10 mouse cellular contexts compared by ENCODE assay signal in the genomic region with DNA sequence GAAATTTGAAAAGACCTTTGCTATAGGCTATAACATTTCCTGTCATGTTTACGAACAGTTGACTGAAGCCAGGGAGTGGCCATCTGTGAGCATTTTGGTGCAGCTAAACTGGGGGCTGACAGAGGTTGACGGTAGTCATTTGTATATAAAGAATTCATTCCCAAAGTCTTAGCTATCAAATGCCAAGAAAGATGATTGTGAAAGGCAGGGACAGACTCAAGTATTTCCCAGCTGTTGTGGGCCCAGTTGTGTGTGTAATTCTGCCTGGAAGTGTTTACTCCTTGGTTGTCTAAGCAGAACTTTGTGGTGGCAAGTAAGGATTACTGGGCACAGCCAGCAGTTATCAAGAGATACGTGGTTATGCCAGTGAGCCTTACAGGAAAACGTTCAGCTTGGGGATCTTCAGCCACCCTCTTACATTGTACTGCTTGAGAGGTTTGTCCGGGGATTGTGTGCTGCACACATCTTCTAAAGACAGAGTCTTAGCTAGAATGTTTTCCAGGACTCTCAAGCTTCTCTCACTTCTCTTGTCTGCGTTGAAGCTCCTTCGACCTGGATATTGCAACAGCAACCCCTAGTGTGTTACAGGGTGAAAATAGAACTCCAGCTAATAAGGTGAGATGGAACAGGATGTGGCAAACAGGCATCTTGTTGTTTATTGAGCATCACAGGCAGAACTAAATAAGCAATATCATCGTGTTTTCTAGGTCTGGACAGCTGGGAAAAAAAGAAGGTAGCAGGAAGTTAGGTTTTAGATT.
A peak's percentile ranks its signal among the peaks of the same experiment; 100 is the strongest.
DNase-seq lines count a peak whose midpoint lies in the region; ATAC-seq and TF ChIP-seq lines count a peak whose summit lies in the region.
"Had no signal": no experiment of that assay in that cellular context is flagged by ENCODE, and none has a peak within 500 bp of the region (broad histone marks: within the 10 kb centered on the region; RNA-seq: fewer than 3 reads in every experiment).

No protein-coding gene starts in this region.

- H3K4me3 ChIP-seq in forebrain, postnatal 0 days (ENCODE audit: low read depth, low read length): no peak overlapping the region
- no peak overlapping the region for H3K4me3 ChIP-seq in forebrain, embryonic 14.5 days (ENCODE audit: low read depth, low read length)
- no peak overlapping the region for H3K4me3 ChIP-seq in liver, postnatal 0 days (ENCODE audit: low read depth, low read length)
- no peak overlapping the region for H3K4me3 ChIP-seq in liver, embryonic 12.5 days
- H3K4me3 ChIP-seq in MEL (ENCODE audit: control insufficient read depth in 1 of 2, insufficient read depth in 1 of 2, low read depth in 2 of 2, low read length in 2 of 2): no peak overlapping the region

- H3K4me2 ChIP-seq in forebrain, postnatal 0 days (ENCODE audit: low read depth): no peak overlapping the region
- H3K4me2 ChIP-seq in forebrain, embryonic 14.5 days (ENCODE audit: low read length): no peak overlapping the region
- no peak overlapping the region for H3K4me2 ChIP-seq in liver, postnatal 0 days (ENCODE audit: low read depth, low read length)
- no peak overlapping the region for H3K4me2 ChIP-seq in liver, embryonic 12.5 days

- TF ChIP-seq CTCF in forebrain, postnatal 0 days (IDR thresholded peaks at IDR 0.05; ENCODE audit: low read depth): peak; percentile 23; the same call in 1 of the 2 replicates
- peak; percentile 39 for TF ChIP-seq CTCF in liver, postnatal 0 days (IDR thresholded peaks at IDR 0.05; ENCODE audit: low read depth)
- TF ChIP-seq CTCF in MEL (IDR thresholded peaks at IDR 0.05 in 2 of 3, conservative IDR thresholded peaks at IDR 0.05 in 1 of 3; ENCODE audit: control insufficient read depth in 1 of 3, insufficient read depth in 1 of 3, low read depth in 2 of 3, low read length in 3 of 3, poor library complexity in 1 of 3, severe bottlenecking in 1 of 3): peak in 1 of 3 experiments; percentile 27; a peak in 2 of 6 replicates

- TF ChIP-seq RAD21 in MEL (IDR thresholded peaks at IDR 0.05; ENCODE audit: low read depth, low read length): peak; percentile 47

- no peaks in the 10 kb centered on the region for H3K9me3 ChIP-seq in forebrain, postnatal 0 days (ENCODE audit: low read length)
- H3K9me3 ChIP-seq in forebrain, embryonic 14.5 days (replicated peaks; ENCODE audit: control insufficient read depth, low read length): no peaks in the 10 kb centered on the region
- no peaks in the 10 kb centered on the region for H3K9me3 ChIP-seq in liver, postnatal 0 days (ENCODE audit: low read length)
- H3K9me3 ChIP-seq in liver, embryonic 12.5 days (replicated peaks): no peaks in the 10 kb centered on the region
- no peaks in the 10 kb centered on the region for H3K9me3 ChIP-seq in MEL (replicated peaks; ENCODE audit: insufficient read depth, low read length)

- no peak for TF ChIP-seq EP300 in liver, postnatal 0 days (IDR thresholded peaks at IDR 0.05; ENCODE audit: low read depth)
- no peak for TF ChIP-seq EP300 in MEL (IDR thresholded peaks at IDR 0.05; ENCODE audit: low read depth in 1 of 2, low read length in 2 of 2)

- no peaks in the 10 kb centered on the region for H3K27me3 ChIP-seq in forebrain, postnatal 0 days (ENCODE audit: insufficient read depth, low read length)
- no peaks in the 10 kb centered on the region for H3K27me3 ChIP-seq in forebrain, embryonic 14.5 days (replicated peaks; ENCODE audit: control insufficient read depth, insufficient read depth, low read length)
- no peaks in the 10 kb centered on the region for H3K27me3 ChIP-seq in liver, postnatal 0 days (ENCODE audit: insufficient read depth, low read length)
- no peaks in the 10 kb centered on the region for H3K27me3 ChIP-seq in liver, embryonic 12.5 days (replicated peaks)
- H3K27me3 ChIP-seq in MEL (ENCODE audit: control insufficient read depth in 1 of 2, insufficient read depth in 2 of 2, low read length in 2 of 2): no peaks in the 10 kb centered on the region

- H3K27ac ChIP-seq in forebrain, postnatal 0 days (ENCODE audit: low read depth, low read length): no peak overlapping the region
- H3K27ac ChIP-seq in forebrain, embryonic 14.5 days (ENCODE audit: low read depth, low read length): no peak overlapping the region
- H3K27ac ChIP-seq in liver, postnatal 0 days (ENCODE audit: low read depth): no peak overlapping the region
- no peak overlapping the region for H3K27ac ChIP-seq in liver, embryonic 12.5 days
- H3K27ac ChIP-seq in MEL (ENCODE audit: control insufficient read depth, low read depth, low read length): no peak overlapping the region

- no peak for DNase-seq in forebrain, postnatal 0 days
- no peak for DNase-seq in forebrain, embryonic 14.5 days (ENCODE audit: low spot score)
- no peak for DNase-seq in liver, postnatal 0 days
- no peak for DNase-seq in MEL (ENCODE audit: low read depth, low spot score)
- DNase-seq in cerebellum, postnatal 14 days: no peak
- no peak for DNase-seq in urinary bladder, postnatal 25 days (ENCODE audit: low spot score)
- DNase-seq: B cell, adult 2 months; cerebellum, postnatal 25 days had no signal

- no peaks in the 10 kb centered on the region for H3K36me3 ChIP-seq in forebrain, postnatal 0 days (ENCODE audit: insufficient read depth)
- H3K36me3 ChIP-seq in forebrain, embryonic 14.5 days (ENCODE audit: control insufficient read depth, insufficient read depth, low read length): no peaks in the 10 kb centered on the region
- no peaks in the 10 kb centered on the region for H3K36me3 ChIP-seq in liver, postnatal 0 days (replicated peaks; ENCODE audit: insufficient read depth, low read length)
- H3K36me3 ChIP-seq in liver, embryonic 12.5 days: no peaks in the 10 kb centered on the region
- peaks cover 0 to 2% of the 10 kb centered on the region in 2 experiments; a peak in 1 of 4 replicates for H3K36me3 ChIP-seq in MEL (ENCODE audit: control insufficient read depth in 1 of 2, insufficient read depth in 2 of 2, low read length in 2 of 2)

- no peaks in the 10 kb centered on the region for H3K79me2 ChIP-seq in MEL (ENCODE audit: control insufficient read depth, insufficient read depth, low read length, poor library complexity)

- 72% methylated on average over 8 of the region's 8 CpGs for WGBS in forebrain, postnatal 0 days
- 72% methylated on average over 8 of the region's 8 CpGs for WGBS in forebrain, embryonic 14.5 days
- WGBS in liver, postnatal 0 days (ENCODE audit: insufficient replicate concordance): 49% methylated on average over 8 of the region's 8 CpGs
- WGBS in liver, embryonic 12.5 days (ENCODE audit: insufficient replicate concordance): 49% methylated on average over 8 of the region's 8 CpGs

- H3K9ac ChIP-seq in forebrain, postnatal 0 days: no peak overlapping the region
- H3K9ac ChIP-seq in forebrain, embryonic 14.5 days (ENCODE audit: low read length): no peak overlapping the region
- no peak overlapping the region for H3K9ac ChIP-seq in liver, postnatal 0 days (replicated peaks)
- H3K9ac ChIP-seq in liver, embryonic 12.5 days: no peak overlapping the region
- no peak overlapping the region for H3K9ac ChIP-seq in MEL (ENCODE audit: control insufficient read depth, low read depth, low read length, poor library complexity, severe bottlenecking)

- H3K4me1 ChIP-seq in forebrain, postnatal 0 days (ENCODE audit: insufficient read depth): no peaks in the 10 kb centered on the region
- no peaks in the 10 kb centered on the region for H3K4me1 ChIP-seq in forebrain, embryonic 14.5 days (ENCODE audit: control insufficient read depth, insufficient read depth, low read length)
- H3K4me1 ChIP-seq in liver, postnatal 0 days (ENCODE audit: insufficient read depth): no peaks in the 10 kb centered on the region
- no peaks in the 10 kb centered on the region for H3K4me1 ChIP-seq in liver, embryonic 12.5 days
- H3K4me1 ChIP-seq in MEL (ENCODE audit: control insufficient read depth in 1 of 2, insufficient read depth in 2 of 2, low read length in 2 of 2): peaks cover 3 to 11% of the 10 kb centered on the region in 2 experiments

- TF ChIP-seq POLR2A in MEL (IDR thresholded peaks at IDR 0.05; ENCODE audit: control insufficient read depth in 1 of 2, insufficient read depth in 1 of 2, low read depth in 1 of 2, low read length in 2 of 2, poor library complexity in 1 of 2): no peak

- no peak for ATAC-seq in forebrain, postnatal 0 days
- no peak for ATAC-seq in forebrain, embryonic 14.5 days
- ATAC-seq in liver, postnatal 0 days: no peak
- no peak for ATAC-seq in liver, embryonic 12.5 days
- 0 out of 2 replicates have a peak, but pooled peaks have one; percentile 8 for ATAC-seq in megakaryocyte progenitor cell, adult 5-6 weeks (replicated peaks; ENCODE audit: poor library complexity)

TF ChIP-seq in MEL, 35 proteins besides CTCF, POLR2A, EP300 and RAD21:
- no peak for TF ChIP-seq MYC (IDR thresholded peaks at IDR 0.05; ENCODE audit: low read depth, low read length)
- no peak for TF ChIP-seq MAZ (IDR thresholded peaks at IDR 0.05; ENCODE audit: low read depth, low read length)
- TF ChIP-seq ZC3H11A (IDR thresholded peaks at IDR 0.05; ENCODE audit: low read depth, low read length): peak; percentile 36; the same call in 1 of the 2 replicates
- no peak for TF ChIP-seq CHD2 (IDR thresholded peaks at IDR 0.05; ENCODE audit: low read length)
- TF ChIP-seq SMC3 (IDR thresholded peaks at IDR 0.05; ENCODE audit: low read depth, low read length): peak; percentile 30; the same call in 1 of the 2 replicates
